Mouse (Mus musculus) embryonic facial prominence, embryonic 10.5 days (tissue): Measurements from ENCODE around the gene Slc19a2. TPM values are rescaled to one million over a fixed set of nuclear protein-coding genes. Genes with fewer than 3 reads are reported as not detected.

Experiments used
- DNase-seq: peaks from one replicate; pipeline ENCODE4 v3.0.0-alpha.2; 2017; ENCODE audit warnings: low spot score
- H3K27ac ChIP-seq: fragments of 300-500 bp; sonication (generic); replicated peaks from 2 replicates; pipeline ENCODE4 v1.5.1; 2016; ENCODE audit warnings: mild to moderate bottlenecking
- H3K27me3 ChIP-seq: fragments of 300-500 bp; sonication (generic); replicated peaks from 2 replicates; pipeline ENCODE4 v1.6.1; 2016; ENCODE audit warnings: low read depth, mild to moderate bottlenecking; ENCODE audit not compliant: poor library complexity, severe bottlenecking
- H3K36me3 ChIP-seq: fragments of 300-500 bp; sonication (generic); replicated peaks from 2 replicates; pipeline ENCODE4 v1.6.1; 2016; ENCODE audit warnings: mild to moderate bottlenecking, moderate library complexity
- H3K4me1 ChIP-seq: fragments of 300-500 bp; sonication (generic); 2 replicates; pipeline ENCODE4 v1.6.1; 2016
- H3K4me3 ChIP-seq: fragments of 300-500 bp; sonication (generic); 2 replicates; pipeline ENCODE4 v1.5.1; 2016; ENCODE audit warnings: mild to moderate bottlenecking, moderate library complexity
- H3K9me3 ChIP-seq: fragments of 300-500 bp; sonication (generic); 2 replicates; pipeline ENCODE4 v1.6.1; 2016; ENCODE audit warnings: mild to moderate bottlenecking
- WGBS: fragments of 180-500 bp; shearing (Covaris S2); methylation state at CpG from one replicate; pipeline ENCODE4 v1.1.7; 2016; 5-methylcytosine and 5-hydroxymethylcytosine counted together
- polyA plus RNA-seq: library from polyadenylated mRNA; unstranded; fragments of >200 nt; fragmentation: Nextera tagmentation; extraction: Ambion mirVana; gene quantifications from 2 replicates; pipeline ENCODE4 v1.2.1, GENCODE M21; 2016

Slc19a2 gene
- polyA plus RNA-seq, 1 experiment from 2014 or later: 10.8 TPM

GRCm38 (mm10) chr1:164261553-164261952, 12.7 kb downstream of the Slc19a2 start:
- 91% methylated on average over 7 of the region's 7 CpGs for WGBS
- Histone ChIP-seq H3K27me3 (no peaks in the 10 kb centered on the region), H3K4me1 (no peaks in the 10 kb centered on the region), H3K36me3 (peaks cover 48% of the 10 kb centered on the region), H3K27ac (no peak overlapping the region), H3K9me3 (no peaks in the 10 kb centered on the region), H3K4me3 (no peak overlapping the region)
- DNase-seq: no peak

GRCm38 (mm10) chr1:164270941-164271340, 22.1 kb downstream of the Slc19a2 start:
- Histone ChIP-seq H3K9me3 (no peaks in the 10 kb centered on the region), H3K27ac (no peak overlapping the region), H3K4me1 (peaks cover 27% of the 10 kb centered on the region), H3K36me3 (0 out of 2 replicates have a peak, but pooled peaks cover 6% of the 10 kb centered on the region), H3K27me3 (no peaks in the 10 kb centered on the region), H3K4me3 (no peak overlapping the region)
- 85% methylated on average over 7 of the region's 7 CpGs for WGBS
- DNase-seq: no peak

GRCm38 (mm10) chr1:164273659-164274058, 24.8 kb downstream of the Slc19a2 start:
- H3K27ac ChIP-seq: no peak overlapping the region
- 30% methylated on average over 6 of the region's 6 CpGs for WGBS
- no peaks in the 10 kb centered on the region for H3K9me3 ChIP-seq
- peak; percentile 32 for DNase-seq
- no peak overlapping the region for H3K4me3 ChIP-seq
- H3K36me3 ChIP-seq: no peaks in the 10 kb centered on the region
- H3K27me3 ChIP-seq: no peaks in the 10 kb centered on the region
- H3K4me1 ChIP-seq: peaks cover 27% of the 10 kb centered on the region

- Histone ChIP-seq H3K36me3 (no peaks in the 10 kb centered on the region), H3K4me3 (peak within 1 kb of the TSS; percentile 78), H3K27me3 (no peaks in the 10 kb centered on the region), H3K9me3 (no peaks in the 10 kb centered on the region), H3K4me1 (peaks cover 27% of the 10 kb centered on the region), H3K27ac (peak within 1 kb of the TSS; percentile 83)
- DNase-seq: peak; percentile 94
- under 1% methylated on average over 31 of the region's 31 CpGs for WGBS
Measured at GRCm38 (mm10) chr1:164275455-164275954, 26.7 kb downstream of the Slc19a2 start, which contains the start of gene Ccdc181. TSS of gene Ccdc181 (plus strand) at chr1:164275585.

- no peaks in the 10 kb centered on the region for H3K27me3 ChIP-seq
- peaks cover 27% of the 10 kb centered on the region for H3K4me1 ChIP-seq
- no peaks in the 10 kb centered on the region for H3K9me3 ChIP-seq
- H3K4me3 ChIP-seq: no peak overlapping the region
- no peaks in the 10 kb centered on the region for H3K36me3 ChIP-seq
- 88% methylated on average over 3 of the region's 3 CpGs for WGBS
- no peak overlapping the region for H3K27ac ChIP-seq
- no peak for DNase-seq
Measured at GRCm38 (mm10) chr1:164276552-164276951, 27.7 kb downstream of the Slc19a2 start.

GRCm38 (mm10) chr1:164279332-164279731, 30.5 kb downstream of the Slc19a2 start:
- DNase-seq: no peak
- 71% methylated on average over 4 of the region's 4 CpGs for WGBS
- H3K27ac ChIP-seq: no peak overlapping the region
- H3K4me3 ChIP-seq: no peak overlapping the region
- H3K9me3 ChIP-seq: no peaks in the 10 kb centered on the region
- no peaks in the 10 kb centered on the region for H3K27me3 ChIP-seq
- H3K4me1 ChIP-seq: peaks cover 14% of the 10 kb centered on the region
- no peaks in the 10 kb centered on the region for H3K36me3 ChIP-seq

GRCm38 (mm10) chr1:164284007-164284406, 35.2 kb downstream of the Slc19a2 start:
- H3K9me3 ChIP-seq: no peaks in the 10 kb centered on the region
- H3K27ac ChIP-seq: no peak overlapping the region
- no peak overlapping the region for H3K4me3 ChIP-seq
- H3K27me3 ChIP-seq: no peaks in the 10 kb centered on the region
- H3K36me3 ChIP-seq: no peaks in the 10 kb centered on the region
- WGBS: 86% methylated on average over 3 of the region's 3 CpGs
- no peak for DNase-seq
- no peaks in the 10 kb centered on the region for H3K4me1 ChIP-seq

- no peak overlapping the region for H3K4me3 ChIP-seq
- H3K27ac ChIP-seq: no peak overlapping the region
- H3K9me3 ChIP-seq: no peaks in the 10 kb centered on the region
- no peaks in the 10 kb centered on the region for H3K27me3 ChIP-seq
- peaks cover 23% of the 10 kb centered on the region for H3K36me3 ChIP-seq
- DNase-seq: no peak
- no peaks in the 10 kb centered on the region for H3K4me1 ChIP-seq
- WGBS: 58% methylated on average over 15 of the region's 15 CpGs
Measured at GRCm38 (mm10) chr1:164287406-164287805, 38.6 kb downstream of the Slc19a2 start.

GRCm38 (mm10) chr1:164292040-164292439, 43.2 kb downstream of the Slc19a2 start:
- no peak overlapping the region for H3K4me3 ChIP-seq
- peaks cover 64% of the 10 kb centered on the region for H3K36me3 ChIP-seq
- 91% methylated on average over 5 of the region's 5 CpGs for WGBS
- no peaks in the 10 kb centered on the region for H3K27me3 ChIP-seq
- H3K9me3 ChIP-seq: no peaks in the 10 kb centered on the region
- DNase-seq: no peak
- no peak overlapping the region for H3K27ac ChIP-seq
- H3K4me1 ChIP-seq: no peaks in the 10 kb centered on the region

GRCm38 (mm10) chr1:164294071-164294470, 45.2 kb downstream of the Slc19a2 start:
- no peak overlapping the region for H3K27ac ChIP-seq
- H3K9me3 ChIP-seq: no peaks in the 10 kb centered on the region
- DNase-seq: no peak
- no peak overlapping the region for H3K4me3 ChIP-seq
- H3K27me3 ChIP-seq: no peaks in the 10 kb centered on the region
- H3K4me1 ChIP-seq: no peaks in the 10 kb centered on the region
- H3K36me3 ChIP-seq: peaks cover 85% of the 10 kb centered on the region
- 92% methylated on average over 6 of the region's 6 CpGs for WGBS

GRCm38 (mm10) chr1:164296473-164296872, 47.6 kb downstream of the Slc19a2 start:
- 96% methylated on average over 4 of the region's 5 CpGs for WGBS
- no peaks in the 10 kb centered on the region for H3K27me3 ChIP-seq
- H3K4me3 ChIP-seq: no peak overlapping the region
- no peak for DNase-seq
- no peak overlapping the region for H3K27ac ChIP-seq
- peaks cover 95% of the 10 kb centered on the region for H3K36me3 ChIP-seq
- no peaks in the 10 kb centered on the region for H3K9me3 ChIP-seq
- no peaks in the 10 kb centered on the region for H3K4me1 ChIP-seq

- H3K4me3 ChIP-seq: no peak overlapping the region
- no peaks in the 10 kb centered on the region for H3K27me3 ChIP-seq
- peaks cover 7% of the 10 kb centered on the region for H3K4me1 ChIP-seq
- no peaks in the 10 kb centered on the region for H3K9me3 ChIP-seq
- H3K36me3 ChIP-seq: peaks cover 75% of the 10 kb centered on the region
- no peak for DNase-seq
- 90% methylated on average over 4 of the region's 4 CpGs for WGBS
- H3K27ac ChIP-seq: no peak overlapping the region
Measured at GRCm38 (mm10) chr1:164301949-164302348, 53.1 kb downstream of the Slc19a2 start.

GRCm38 (mm10) chr1:164303821-164304220, 55.0 kb downstream of the Slc19a2 start, which contains the start of gene Nme7:
TSS of gene Nme7 (plus strand) at chr1:164304121.
- H3K4me1 ChIP-seq: peaks cover 14% of the 10 kb centered on the region
- no peak within 1 kb of the TSS for H3K4me3 ChIP-seq
- H3K27ac ChIP-seq: no peak within 1 kb of the TSS
- no peak for DNase-seq
- WGBS: 87% methylated on average over 5 of the region's 5 CpGs
- H3K9me3 ChIP-seq: no peaks in the 10 kb centered on the region
- no peaks in the 10 kb centered on the region for H3K27me3 ChIP-seq
- peaks cover 57% of the 10 kb centered on the region for H3K36me3 ChIP-seq
